Mouse (Mus musculus): ENCODE measurements at regions not wholly inside any gene's neighbourhood (a gene's known extent, or its start where the extent isn't known, plus 50 kb on each side); places are given as distances from the start of the nearest gene placed in this dataset.
"Not testable (repeated sequence)": the region's sequence is repeated elsewhere in the genome, so short reads cannot be mapped to it uniquely, and the experiment has no call there.

- not testable (repeated sequence) for DNase-seq (ENCODE audit: low spot score)
These were observed 87.2 kb downstream of the Catsperg2 start for GRCm38 (mm10) chr7:29639591-29639990.

DNA sequence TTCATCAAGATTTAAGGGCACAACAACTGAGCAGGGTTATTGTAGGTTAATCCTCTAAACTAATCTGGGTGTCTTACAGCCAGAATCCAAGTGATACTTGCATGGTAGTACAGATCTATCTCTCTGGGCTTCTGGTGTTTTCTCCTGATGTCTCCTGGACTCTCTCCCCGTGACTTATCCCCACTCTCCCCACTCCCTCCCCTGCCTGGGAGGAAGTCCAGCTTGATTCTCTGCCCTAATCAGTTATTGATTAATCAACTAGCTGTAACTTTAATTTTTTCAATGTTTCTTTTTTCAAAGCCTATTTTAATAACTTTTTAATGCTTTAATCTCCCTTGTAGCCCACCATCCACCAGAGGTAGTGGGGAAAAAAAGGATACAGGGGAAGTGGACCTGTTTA, 83.9 kb upstream of the Sipa1l3 start:
- no peak for DNase-seq (ENCODE audit: low spot score)

DNA sequence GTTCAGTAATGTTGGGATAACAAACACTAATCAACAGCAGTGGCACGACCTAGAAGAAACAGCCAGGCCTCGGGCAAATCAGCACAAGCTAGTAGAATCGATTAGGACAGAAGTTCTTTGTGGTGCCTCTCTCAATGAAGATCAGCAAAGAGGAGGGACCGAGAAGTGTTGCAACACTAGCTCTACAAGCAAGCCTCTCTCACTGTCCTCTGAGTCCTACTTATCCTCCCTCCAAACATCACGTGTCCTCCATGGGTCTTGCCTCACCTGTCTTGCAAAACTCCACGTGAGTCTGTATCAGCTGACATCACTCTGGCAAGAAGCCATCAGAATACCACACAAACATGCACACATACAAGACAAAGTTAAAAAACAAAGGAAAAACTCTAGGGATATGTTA, 82.9 kb upstream of the Sipa1l3 start:
- DNase-seq (ENCODE audit: low spot score), result no peak

GRCm38 (mm10) chr7:29597291-29597690, 78.8 kb upstream of the Sipa1l3 start:
- DNase-seq (ENCODE audit: low spot score), result peak; percentile 63

DNA sequence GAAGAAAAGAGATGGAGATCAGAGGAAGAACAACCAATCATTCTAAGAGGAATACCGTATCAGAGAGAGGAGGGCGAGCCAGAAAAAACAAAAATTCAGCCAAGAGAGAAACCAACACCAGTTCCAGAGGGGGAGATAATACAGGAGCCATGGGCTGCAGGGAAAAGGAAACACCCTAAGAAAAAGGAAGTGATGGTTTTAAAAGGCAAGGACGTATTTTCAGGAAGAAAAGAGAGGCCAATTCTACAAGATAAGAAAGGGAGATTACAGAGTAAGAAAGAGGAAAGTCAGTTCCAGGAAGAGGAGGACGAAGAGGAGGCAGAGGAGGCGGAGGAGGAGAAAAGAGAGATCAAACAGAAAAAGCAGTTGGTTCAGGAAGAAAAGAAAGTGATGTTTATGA, 59.7 kb upstream of the Sipa1l3 start:
- no peak for DNase-seq (ENCODE audit: low spot score)

DNA sequence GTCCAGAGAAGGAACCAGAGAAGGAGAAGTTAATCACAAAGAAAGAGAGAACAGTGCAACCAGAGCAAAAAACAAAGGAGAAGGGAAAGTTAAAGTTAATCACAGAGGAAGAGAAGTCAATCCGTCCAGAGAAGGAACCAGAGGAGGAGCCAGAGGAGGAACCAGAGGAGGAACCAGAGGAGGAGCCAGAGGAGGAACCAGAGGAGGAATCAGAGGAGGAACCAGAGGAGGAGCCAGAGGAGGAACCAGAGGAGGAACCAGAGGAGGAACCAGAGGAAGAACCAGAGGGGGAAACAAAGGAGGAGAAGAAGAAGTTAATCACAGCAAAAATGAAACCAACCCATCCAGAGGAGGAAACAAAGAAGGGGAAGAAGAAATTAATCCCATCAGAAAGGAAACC, 57.2 kb upstream of the Sipa1l3 start:
- DNase-seq (ENCODE audit: low spot score), result no peak

Measured in embryo, embryonic 10 days (tissue).